Mouse (Mus musculus): ENCODE data around the gene Sdc3. TPM values are rescaled to one million over a fixed set of nuclear protein-coding genes. Genes with fewer than 3 reads are reported as not detected.

Gene Sdc3
- polyA plus RNA-seq, 1 experiment from 2014 or later: 60.5 TPM

- Histone ChIP-seq H3K9me3 (replicated peaks) (no peaks in the 10 kb centered on the region), H3K27ac (no peak overlapping the region), H3K9ac (no peak overlapping the region), H3K4me3 (no peak overlapping the region), H3K27me3 (peaks cover 5% of the 10 kb centered on the region; the same call in 1 of the 2 replicates), H3K4me2 (replicated peaks) (0 out of 2 replicates have a peak overlapping the region, but pooled peaks have one; percentile 5), H3K36me3 (no peaks in the 10 kb centered on the region), H3K4me1 (peaks cover 63% of the 10 kb centered on the region)
- WGBS: 44% methylated on average over 15 of the region's 15 CpGs
- no peak for ATAC-seq (ENCODE audit: low FRiP score)
Observed at GRCm38 (mm10) chr4:130797201-130798051, 5.1 kb downstream of the Sdc3 start.

GRCm38 (mm10) chr4:130798416-130798815 is 6.1 kb downstream of the Sdc3 start:
- 72% methylated on average over 1 of the region's 1 CpGs for WGBS
- peak overlapping the region; percentile 23 for H3K27ac ChIP-seq
- H3K4me2 ChIP-seq (replicated peaks): no peak overlapping the region
- H3K27me3 ChIP-seq: peaks cover 5% of the 10 kb centered on the region; the same call in 1 of the 2 replicates
- H3K4me3 ChIP-seq: no peak overlapping the region
- ATAC-seq (ENCODE audit: low FRiP score): no peak
- H3K9me3 ChIP-seq (replicated peaks): no peaks in the 10 kb centered on the region
- 0 out of 2 replicates have a peak overlapping the region, but pooled peaks have one; percentile 36 for H3K9ac ChIP-seq
- H3K36me3 ChIP-seq: no peaks in the 10 kb centered on the region
- H3K4me1 ChIP-seq: peaks cover 64% of the 10 kb centered on the region

- H3K4me2 ChIP-seq (replicated peaks): no peak overlapping the region
- ATAC-seq (ENCODE audit: low FRiP score): peak; percentile 30; the same call in 1 of the 2 replicates
- H3K9ac ChIP-seq: 0 out of 2 replicates have a peak overlapping the region, but pooled peaks have one; percentile 36
- no peak overlapping the region; the same call in 1 of the 2 replicates for H3K27ac ChIP-seq
- H3K36me3 ChIP-seq: no peaks in the 10 kb centered on the region
- H3K27me3 ChIP-seq: peaks cover 5% of the 10 kb centered on the region; the same call in 1 of the 2 replicates
- no peaks in the 10 kb centered on the region for H3K9me3 ChIP-seq (replicated peaks)
- H3K4me3 ChIP-seq: no peak overlapping the region
- H3K4me1 ChIP-seq: peaks cover 67% of the 10 kb centered on the region
- 46% methylated on average over 4 of the region's 4 CpGs for WGBS
Observed at GRCm38 (mm10) chr4:130799118-130799517, 6.8 kb downstream of the Sdc3 start.

- no peak overlapping the region for H3K27ac ChIP-seq
- 85% methylated on average over 5 of the region's 5 CpGs for WGBS
- no peak overlapping the region for H3K4me2 ChIP-seq (replicated peaks)
- no peak for ATAC-seq (ENCODE audit: low FRiP score)
- H3K27me3 ChIP-seq: peaks cover 1% of the 10 kb centered on the region; the same call in 1 of the 2 replicates
- no peak overlapping the region for H3K4me3 ChIP-seq
- H3K36me3 ChIP-seq: no peaks in the 10 kb centered on the region
- H3K9ac ChIP-seq: no peak overlapping the region
- no peaks in the 10 kb centered on the region for H3K9me3 ChIP-seq (replicated peaks)
- peaks cover 67% of the 10 kb centered on the region for H3K4me1 ChIP-seq
Observed at GRCm38 (mm10) chr4:130799582-130799981, 7.2 kb downstream of the Sdc3 start.

GRCm38 (mm10) chr4:130800147-130800546 is 7.8 kb downstream of the Sdc3 start:
- H3K27me3 ChIP-seq: no peaks in the 10 kb centered on the region
- H3K4me2 ChIP-seq (replicated peaks): no peak overlapping the region
- H3K27ac ChIP-seq: no peak overlapping the region
- H3K36me3 ChIP-seq: no peaks in the 10 kb centered on the region
- H3K4me1 ChIP-seq: peaks cover 71% of the 10 kb centered on the region
- no peaks in the 10 kb centered on the region for H3K9me3 ChIP-seq (replicated peaks)
- ATAC-seq (ENCODE audit: low FRiP score): no peak
- H3K4me3 ChIP-seq: no peak overlapping the region
- no peak overlapping the region for H3K9ac ChIP-seq
- 94% methylated on average over 6 of the region's 6 CpGs for whole genome bisulfite sequencing

GRCm38 (mm10) chr4:130801198-130801597 is 8.9 kb downstream of the Sdc3 start:
- ATAC-seq (ENCODE audit: low FRiP score): no peak
- H3K36me3 ChIP-seq: no peaks in the 10 kb centered on the region
- H3K4me1 ChIP-seq: peaks cover 77% of the 10 kb centered on the region
- no peak overlapping the region for H3K9ac ChIP-seq
- H3K4me2 ChIP-seq (replicated peaks): no peak overlapping the region
- no peak overlapping the region for H3K27ac ChIP-seq
- 93% methylated on average over 5 of the region's 5 CpGs for WGBS
- H3K27me3 ChIP-seq: no peaks in the 10 kb centered on the region
- H3K4me3 ChIP-seq: no peak overlapping the region
- no peaks in the 10 kb centered on the region for H3K9me3 ChIP-seq (replicated peaks)

GRCm38 (mm10) chr4:130801624-130802329 is 9.4 kb downstream of the Sdc3 start:
- Histone ChIP-seq H3K4me1 (peaks cover 77% of the 10 kb centered on the region), H3K4me3 (no peak overlapping the region), H3K9ac (no peak overlapping the region), H3K9me3 (replicated peaks) (no peaks in the 10 kb centered on the region), H3K36me3 (no peaks in the 10 kb centered on the region), H3K27me3 (no peaks in the 10 kb centered on the region), H3K27ac (peak overlapping the region; percentile 24; the same call in 1 of the 2 replicates), H3K4me2 (replicated peaks) (peak overlapping the region; percentile 15; the same call in 1 of the 2 replicates)
- ATAC-seq (ENCODE audit: low FRiP score): no peak
- WGBS: 59% methylated on average over 10 of the region's 10 CpGs

GRCm38 (mm10) chr4:130803591-130803990 is 11.3 kb downstream of the Sdc3 start:
- WGBS: 80% methylated on average over 2 of the region's 2 CpGs
- H3K9me3 ChIP-seq (replicated peaks): no peaks in the 10 kb centered on the region
- H3K4me3 ChIP-seq: no peak overlapping the region
- H3K4me1 ChIP-seq: peaks cover 63% of the 10 kb centered on the region
- no peak overlapping the region for H3K4me2 ChIP-seq (replicated peaks)
- no peak overlapping the region for H3K9ac ChIP-seq
- no peak overlapping the region for H3K27ac ChIP-seq
- no peak for ATAC-seq (ENCODE audit: low FRiP score)
- no peaks in the 10 kb centered on the region for H3K27me3 ChIP-seq
- no peaks in the 10 kb centered on the region for H3K36me3 ChIP-seq

GRCm38 (mm10) chr4:130804292-130804691 is 12.0 kb downstream of the Sdc3 start:
- Histone ChIP-seq H3K4me1 (peaks cover 59% of the 10 kb centered on the region), H3K9me3 (replicated peaks) (no peaks in the 10 kb centered on the region), H3K27ac (peak overlapping the region; percentile 90), H3K36me3 (no peaks in the 10 kb centered on the region), H3K9ac (no peak overlapping the region), H3K27me3 (no peaks in the 10 kb centered on the region), H3K4me3 (no peak overlapping the region), H3K4me2 (replicated peaks) (no peak overlapping the region)
- ATAC-seq (ENCODE audit: low FRiP score): peak; percentile 8; the same call in 1 of the 2 replicates
- WGBS: 53% methylated on average over 2 of the region's 2 CpGs

GRCm38 (mm10) chr4:130804771-130805361 is 12.5 kb downstream of the Sdc3 start:
- H3K9ac ChIP-seq: peak overlapping the region; percentile 11; the same call in 1 of the 2 replicates
- H3K36me3 ChIP-seq: no peaks in the 10 kb centered on the region
- peak; percentile 77 for ATAC-seq (ENCODE audit: low FRiP score)
- no peaks in the 10 kb centered on the region for H3K9me3 ChIP-seq (replicated peaks)
- 41% methylated on average over 7 of the region's 7 CpGs for WGBS
- no peak overlapping the region for H3K4me2 ChIP-seq (replicated peaks)
- H3K4me1 ChIP-seq: peaks cover 59% of the 10 kb centered on the region
- H3K4me3 ChIP-seq: no peak overlapping the region
- peak overlapping the region; percentile 90 for H3K27ac ChIP-seq
- no peaks in the 10 kb centered on the region for H3K27me3 ChIP-seq

GRCm38 (mm10) chr4:130805746-130806145 is 13.4 kb downstream of the Sdc3 start:
- Histone ChIP-seq H3K9ac (no peak overlapping the region), H3K27ac (peak overlapping the region; percentile 90; the same call in 1 of the 2 replicates), H3K4me1 (peaks cover 65% of the 10 kb centered on the region), H3K27me3 (no peaks in the 10 kb centered on the region), H3K36me3 (no peaks in the 10 kb centered on the region), H3K4me3 (no peak overlapping the region), H3K9me3 (replicated peaks) (no peaks in the 10 kb centered on the region), H3K4me2 (replicated peaks) (no peak overlapping the region)
- WGBS: 73% methylated on average over 7 of the region's 7 CpGs
- no peak for ATAC-seq (ENCODE audit: low FRiP score)

- no peak overlapping the region for H3K4me3 ChIP-seq
- H3K36me3 ChIP-seq: no peaks in the 10 kb centered on the region
- H3K4me2 ChIP-seq (replicated peaks): no peak overlapping the region
- no peaks in the 10 kb centered on the region for H3K27me3 ChIP-seq
- no peak for ATAC-seq (ENCODE audit: low FRiP score)
- no peak overlapping the region for H3K9ac ChIP-seq
- peaks cover 73% of the 10 kb centered on the region for H3K4me1 ChIP-seq
- 92% methylated on average over 9 of the region's 9 CpGs for WGBS
- no peak overlapping the region for H3K27ac ChIP-seq
- no peaks in the 10 kb centered on the region for H3K9me3 ChIP-seq (replicated peaks)
Observed at GRCm38 (mm10) chr4:130806746-130807145, 14.4 kb downstream of the Sdc3 start.

All from hindbrain, embryonic 12.5 days (tissue).